Mouse (Mus musculus) right cerebral cortex, postnatal 14 days (tissue): ENCODE measurements at regions not wholly inside any gene's neighbourhood (a gene's known extent, or its start where the extent isn't known, plus 50 kb on each side); places are given as distances from the start of the nearest gene placed in this dataset.
"Not testable (repeated sequence)": the region's sequence is repeated elsewhere in the genome, so short reads cannot be mapped to it uniquely, and the experiment has no call there.

Source experiments
- DNase-seq: peaks from one replicate; pipeline ENCODE4 v3.0.0; 2022

DNA sequence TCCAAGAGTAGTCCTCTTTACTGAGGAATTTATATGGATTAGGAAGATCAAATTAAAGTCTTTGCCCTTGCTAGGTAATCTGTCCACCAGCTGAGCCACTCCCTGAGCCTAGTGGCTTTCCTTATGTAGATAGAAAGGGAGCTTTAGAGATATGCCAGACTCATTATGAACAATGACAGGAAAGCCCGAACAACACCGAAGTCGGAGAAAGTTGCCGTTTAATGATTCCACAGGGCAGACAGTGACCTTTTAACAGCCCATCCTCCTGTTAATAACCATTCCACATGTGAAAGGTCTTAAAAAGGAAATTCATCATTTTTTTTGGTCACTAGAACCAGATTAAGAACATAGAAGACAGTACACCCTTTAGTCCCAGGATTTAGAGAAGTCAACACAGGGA is 130.7 kb upstream of the Tbl1xr1 start:
- no peak for DNase-seq

DNA sequence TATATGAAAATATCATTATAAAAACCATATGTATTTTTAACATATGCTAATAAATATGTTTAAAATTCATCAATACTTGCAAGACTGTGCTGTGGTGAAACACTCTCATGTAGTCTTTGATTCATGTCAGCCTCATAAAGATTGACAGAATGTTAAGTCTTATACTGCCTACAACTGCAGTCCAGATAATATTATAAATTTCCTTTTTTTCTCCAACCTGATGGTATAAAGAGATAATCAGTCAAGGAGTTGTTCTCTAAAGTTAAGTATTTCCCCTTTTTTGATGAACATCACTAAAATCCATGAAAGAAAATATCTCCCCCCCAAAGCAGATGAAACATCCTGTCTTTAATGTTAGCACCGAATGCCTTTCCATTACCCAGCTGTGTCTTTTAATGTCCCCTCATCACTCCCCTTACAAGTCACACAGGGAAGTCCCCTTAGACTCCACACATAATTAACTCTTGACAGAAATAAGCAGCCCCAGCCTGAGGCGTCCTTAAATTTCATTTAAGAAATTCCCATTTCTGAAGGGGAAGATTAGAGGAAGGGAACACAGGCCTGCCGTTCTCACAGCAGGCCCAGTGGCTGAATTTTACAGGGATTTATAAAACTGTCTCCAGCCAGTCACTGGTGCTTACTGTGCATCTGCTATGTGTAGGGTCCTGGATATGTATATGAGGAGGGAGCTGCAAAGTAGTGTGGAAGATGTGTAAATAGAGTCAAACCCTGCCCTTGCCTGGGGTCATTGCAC is 129.0 kb upstream of the Tbl1xr1 start:
- no peak for DNase-seq

DNA sequence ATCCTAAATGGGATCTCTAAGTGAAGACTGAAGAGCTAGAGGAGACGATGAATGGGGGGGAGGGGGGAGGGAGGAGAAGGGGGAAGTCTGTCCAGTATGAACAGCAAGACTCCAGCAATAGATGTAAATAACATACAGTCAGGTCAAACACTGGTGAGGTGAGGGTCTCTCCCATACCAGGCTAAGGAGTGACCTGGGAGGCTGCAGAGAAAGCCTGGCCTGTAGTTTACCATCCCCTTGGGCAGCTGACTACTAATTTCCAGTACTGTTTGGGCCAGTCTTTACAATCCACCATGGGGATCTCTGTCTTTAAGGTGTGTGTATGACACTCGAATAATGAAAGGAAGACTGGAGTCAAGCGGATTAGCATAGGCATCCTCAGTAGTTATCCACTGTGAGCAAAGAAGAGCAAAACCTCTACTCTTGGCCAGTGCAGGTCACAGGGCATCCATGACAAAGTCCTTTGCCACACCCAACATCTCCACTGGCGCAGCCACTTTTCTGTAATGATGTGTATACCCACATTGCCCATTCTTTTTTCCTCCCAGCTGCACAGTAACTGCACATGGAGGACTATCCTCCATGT is 128.3 kb upstream of the Tbl1xr1 start:
- no peak for DNase-seq

DNA sequence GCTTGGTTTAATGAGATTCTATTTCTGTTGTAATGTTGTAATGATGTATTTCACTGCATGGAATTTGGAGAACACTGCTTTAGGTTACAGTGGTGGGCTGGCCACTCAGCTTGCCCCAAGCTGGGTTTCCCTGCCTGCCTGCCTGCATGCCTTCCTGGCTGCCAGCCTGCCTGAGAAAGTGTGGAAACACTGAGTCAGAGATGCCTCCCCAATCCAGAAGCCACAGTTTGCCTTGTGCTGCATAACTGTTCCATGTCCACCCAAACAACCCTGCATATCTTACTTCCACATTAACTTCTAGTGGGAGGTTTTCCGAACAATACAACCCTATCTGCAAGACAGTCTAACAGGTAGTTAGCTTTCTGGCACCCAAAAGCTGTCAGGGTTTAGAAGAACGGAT is 127.0 kb upstream of the Tbl1xr1 start:
- DNase-seq = no peak

DNA sequence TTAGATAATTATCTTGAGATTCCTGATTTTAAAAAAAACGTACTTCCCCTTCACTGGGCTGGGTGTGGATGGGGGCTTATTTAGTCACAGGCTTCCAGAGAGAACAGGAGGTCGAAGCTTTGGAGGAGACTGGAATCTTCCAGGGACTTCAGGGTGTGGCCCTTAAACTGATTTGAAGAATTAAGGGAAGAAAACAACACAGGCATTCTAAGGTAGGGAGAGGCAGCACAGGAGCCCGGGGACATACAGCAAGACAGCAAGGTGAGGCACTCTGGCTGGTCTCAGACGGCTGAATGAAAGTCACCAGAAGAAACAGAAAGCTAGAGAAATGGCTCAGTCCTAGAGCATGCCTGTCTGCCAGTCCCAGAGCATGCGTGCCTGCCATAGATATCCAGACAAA is 125.9 kb upstream of the Tbl1xr1 start:
- no peak for DNase-seq

DNA sequence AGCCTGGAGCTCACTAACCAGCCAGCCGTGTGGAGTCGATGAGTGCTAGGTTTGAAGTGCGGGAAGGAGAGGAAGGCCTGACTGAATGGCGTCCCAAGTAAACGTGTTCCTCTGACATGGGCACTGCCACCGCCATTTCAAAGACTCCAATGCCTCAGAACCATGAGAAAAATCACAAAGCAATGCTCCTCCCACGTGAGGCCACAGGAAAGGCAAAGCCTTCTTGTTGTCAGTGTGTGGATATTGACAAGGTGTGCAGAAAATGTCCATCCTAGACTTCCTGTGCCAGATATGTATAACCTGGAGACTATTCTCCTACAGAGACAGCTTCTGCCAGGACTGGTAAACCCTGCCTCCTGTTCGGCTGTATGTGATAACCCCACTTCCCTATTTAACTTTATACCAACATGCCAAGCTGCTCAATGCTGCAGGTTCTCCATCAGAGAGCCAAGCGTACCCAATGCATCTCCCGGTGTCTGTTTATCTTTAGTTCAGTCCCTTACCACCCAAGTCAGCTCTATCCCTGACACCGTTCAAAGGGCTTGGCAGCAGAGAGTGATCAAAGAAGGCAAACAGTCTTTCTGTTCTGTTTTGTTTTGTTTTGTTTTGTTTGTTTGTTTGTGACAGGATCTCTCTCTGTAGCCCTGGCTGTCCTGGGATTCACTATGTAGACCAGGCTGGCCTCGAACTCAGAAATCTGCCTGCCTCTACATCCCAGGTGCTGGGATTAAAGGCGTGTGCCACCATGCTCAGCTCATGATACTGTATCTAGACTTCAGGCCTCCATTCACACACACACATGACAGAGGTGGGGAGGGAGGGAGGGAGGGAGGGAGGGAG is 124.8 kb upstream of the Tbl1xr1 start:
- DNase-seq = no peak

DNA sequence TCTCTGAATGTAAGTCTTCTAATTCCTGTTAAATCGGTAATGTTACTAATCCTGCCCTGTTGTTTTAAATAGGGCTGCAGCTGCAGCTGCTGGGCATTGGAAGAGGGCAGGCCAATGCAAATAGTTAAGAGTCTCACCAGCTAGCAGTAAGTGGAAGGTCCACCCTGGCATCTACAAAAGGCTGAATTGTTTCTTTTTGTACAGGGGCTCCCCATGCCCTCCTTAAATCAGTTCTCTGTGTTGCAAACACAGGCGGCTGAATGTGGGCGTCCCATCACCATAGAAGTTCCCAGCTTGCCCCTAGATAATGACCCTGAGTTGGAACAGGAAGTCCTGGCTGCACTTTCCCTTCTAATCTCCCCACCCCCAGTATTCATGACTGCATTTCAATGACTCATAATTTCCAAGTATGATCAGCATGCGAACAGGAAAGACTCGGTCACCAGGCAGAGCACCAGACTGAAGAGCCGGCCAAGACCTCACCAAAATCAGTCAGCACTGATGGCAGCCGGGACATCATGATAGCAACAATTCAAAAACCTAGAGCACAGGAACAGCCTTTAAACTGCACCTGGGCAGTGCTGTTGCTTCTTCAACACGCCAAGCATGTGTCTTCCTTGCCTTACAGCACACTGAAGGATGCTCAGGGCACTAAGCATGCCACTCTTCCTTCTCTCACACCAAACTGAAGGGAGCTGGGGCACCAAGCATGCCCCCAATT is 123.6 kb upstream of the Tbl1xr1 start:
- no peak for DNase-seq

DNA sequence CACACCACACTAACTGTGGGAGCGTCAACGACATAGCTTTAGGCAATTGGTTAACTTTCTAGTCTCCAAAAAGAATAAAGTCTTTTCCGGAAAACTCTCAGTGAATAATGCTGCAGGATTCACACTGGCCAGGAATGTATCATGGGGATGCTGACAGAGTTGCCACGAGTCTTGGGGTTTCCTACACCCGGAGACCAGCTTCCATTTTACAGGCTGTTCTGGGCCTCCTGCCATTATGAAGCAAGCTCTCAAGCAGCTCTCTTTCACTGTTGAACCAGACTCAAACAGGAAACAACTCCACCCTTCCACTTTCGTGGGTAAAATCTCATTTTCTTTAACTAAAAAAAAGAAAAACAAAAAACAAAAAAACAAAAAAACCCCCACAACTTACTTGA is 123.0 kb upstream of the Tbl1xr1 start:
- no peak for DNase-seq

DNA sequence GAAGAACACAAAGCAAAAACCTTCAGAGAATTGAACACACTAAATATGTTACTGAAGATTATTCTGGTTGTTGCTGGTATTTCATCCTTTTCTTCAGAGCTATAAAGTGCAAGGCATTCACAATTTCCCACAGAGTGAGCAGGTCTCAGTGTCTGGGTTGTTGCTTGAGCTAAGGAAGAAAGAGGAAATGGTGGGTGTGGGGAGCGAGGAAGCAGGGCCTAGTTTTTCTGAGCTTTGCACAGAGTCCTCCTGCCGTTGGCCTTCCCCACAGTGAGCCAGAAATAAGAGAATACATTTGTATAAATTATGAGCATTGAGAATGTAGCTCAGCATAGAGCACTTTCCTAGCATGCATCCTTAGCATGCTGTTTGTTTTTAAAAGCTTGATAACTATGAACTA is 120.8 kb upstream of the Tbl1xr1 start:
- DNase-seq = no peak

DNA sequence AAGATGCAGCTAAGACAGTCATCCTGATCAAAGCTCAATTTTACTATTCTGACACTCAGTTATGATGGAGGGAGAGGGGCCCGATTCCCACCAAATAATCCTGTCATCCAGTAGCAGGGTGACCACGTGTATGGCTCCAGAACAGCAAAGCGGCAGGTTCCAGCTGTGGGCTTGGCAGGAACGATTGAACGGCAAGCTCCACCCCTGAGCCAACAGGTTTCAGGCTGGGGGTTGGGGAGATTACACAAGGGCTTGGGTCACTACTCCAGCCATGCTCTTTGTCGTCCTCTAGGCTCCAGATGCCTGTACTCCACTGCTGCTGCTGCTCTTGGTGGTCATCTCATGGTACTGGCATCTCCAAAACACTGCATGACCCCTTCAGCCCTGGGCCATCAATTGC is 119.3 kb upstream of the Tbl1xr1 start:
- DNase-seq = not testable (repeated sequence)

DNA sequence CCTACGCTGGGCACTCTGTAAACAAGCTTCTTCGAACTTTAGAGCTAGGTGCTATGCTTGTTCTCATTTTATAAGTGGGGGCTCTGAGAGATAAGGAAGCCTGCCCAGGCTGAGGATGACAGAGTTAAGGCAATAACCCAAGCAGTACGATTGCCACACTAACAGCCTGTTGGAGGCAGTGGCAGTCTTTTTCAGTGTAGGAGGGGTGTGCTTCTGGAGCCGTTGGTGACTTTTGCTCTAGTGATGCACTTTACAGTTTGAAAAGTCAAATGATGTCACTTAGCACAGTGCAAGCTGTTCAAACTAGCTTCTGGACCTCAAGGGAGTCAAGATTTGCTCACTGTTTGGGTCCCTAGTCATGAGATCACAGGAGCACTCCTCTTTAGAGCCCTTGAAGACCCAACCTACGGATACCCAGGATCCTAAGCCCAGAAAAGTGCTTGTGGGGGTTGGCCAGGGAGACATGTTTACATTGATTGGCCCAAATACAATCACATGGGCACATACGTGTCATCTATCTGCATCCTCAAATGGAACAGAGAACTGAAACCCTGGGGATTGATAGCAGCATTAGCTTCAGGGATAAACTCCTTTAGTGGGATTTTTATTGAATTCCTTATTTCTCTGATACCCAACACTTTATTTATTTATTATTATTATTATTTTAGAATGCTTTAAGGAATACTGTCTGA is 117.7 kb upstream of the Tbl1xr1 start:
- DNase-seq = no peak

DNA sequence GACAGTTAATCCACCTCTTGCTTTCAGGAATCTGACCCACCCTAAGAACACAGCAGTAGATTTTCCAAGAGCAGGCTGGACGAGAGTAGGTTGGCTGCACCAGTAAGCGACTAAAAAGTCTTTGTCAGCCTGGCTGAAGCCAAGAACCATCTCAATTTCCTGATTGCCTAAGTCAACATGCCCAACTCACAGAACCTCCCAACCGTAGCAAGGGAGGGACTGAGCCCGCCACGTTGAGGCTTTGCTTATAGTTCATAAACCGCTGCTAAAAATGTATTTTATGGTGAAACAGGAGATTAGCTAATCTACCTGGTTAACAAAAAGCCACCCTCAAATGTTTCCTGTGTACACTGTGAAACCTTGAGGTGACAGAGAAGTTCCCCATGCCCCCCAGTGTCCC is 115.4 kb upstream of the Tbl1xr1 start:
- no peak for DNase-seq

DNA sequence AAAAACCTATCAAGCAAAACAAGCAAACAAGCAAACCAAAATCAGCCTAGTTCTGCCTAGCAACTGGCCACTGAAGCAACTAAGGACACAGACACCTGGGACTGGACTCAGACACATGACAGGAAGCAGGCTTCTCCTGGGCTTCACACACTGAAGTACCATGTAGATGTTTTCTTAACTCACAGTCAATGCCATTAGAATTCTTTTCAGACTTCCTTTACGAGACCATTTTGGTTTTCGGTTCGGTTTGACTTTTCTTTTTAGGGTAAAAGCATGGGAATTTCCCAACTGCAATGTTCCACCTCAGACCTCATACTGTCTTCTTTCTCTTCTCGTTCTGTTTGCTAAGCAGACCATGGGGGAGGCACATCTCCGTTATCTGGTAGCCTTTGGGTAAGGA is 114.7 kb upstream of the Tbl1xr1 start:
- no peak for DNase-seq

DNA sequence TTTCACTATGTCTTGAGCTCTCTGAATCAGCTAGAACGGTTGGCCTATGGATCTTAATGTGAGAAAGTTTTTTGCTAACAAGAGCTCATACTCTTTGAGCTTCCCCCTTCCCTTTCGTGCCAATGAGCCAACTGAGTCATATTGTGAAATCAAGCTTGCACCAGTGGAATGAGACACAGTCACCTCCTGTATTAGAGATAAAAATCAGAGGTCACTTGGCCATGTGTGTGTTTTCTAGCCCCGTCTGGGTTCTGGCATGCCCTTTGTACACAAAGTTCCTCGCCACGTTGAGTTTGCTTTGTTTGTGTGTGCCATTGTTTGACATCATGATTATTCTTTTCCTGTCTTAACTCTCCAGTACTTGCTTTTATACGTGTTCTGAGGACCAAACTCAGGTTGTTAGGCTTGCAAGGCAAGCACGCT is 114.1 kb upstream of the Tbl1xr1 start:
- no peak for DNase-seq

DNA sequence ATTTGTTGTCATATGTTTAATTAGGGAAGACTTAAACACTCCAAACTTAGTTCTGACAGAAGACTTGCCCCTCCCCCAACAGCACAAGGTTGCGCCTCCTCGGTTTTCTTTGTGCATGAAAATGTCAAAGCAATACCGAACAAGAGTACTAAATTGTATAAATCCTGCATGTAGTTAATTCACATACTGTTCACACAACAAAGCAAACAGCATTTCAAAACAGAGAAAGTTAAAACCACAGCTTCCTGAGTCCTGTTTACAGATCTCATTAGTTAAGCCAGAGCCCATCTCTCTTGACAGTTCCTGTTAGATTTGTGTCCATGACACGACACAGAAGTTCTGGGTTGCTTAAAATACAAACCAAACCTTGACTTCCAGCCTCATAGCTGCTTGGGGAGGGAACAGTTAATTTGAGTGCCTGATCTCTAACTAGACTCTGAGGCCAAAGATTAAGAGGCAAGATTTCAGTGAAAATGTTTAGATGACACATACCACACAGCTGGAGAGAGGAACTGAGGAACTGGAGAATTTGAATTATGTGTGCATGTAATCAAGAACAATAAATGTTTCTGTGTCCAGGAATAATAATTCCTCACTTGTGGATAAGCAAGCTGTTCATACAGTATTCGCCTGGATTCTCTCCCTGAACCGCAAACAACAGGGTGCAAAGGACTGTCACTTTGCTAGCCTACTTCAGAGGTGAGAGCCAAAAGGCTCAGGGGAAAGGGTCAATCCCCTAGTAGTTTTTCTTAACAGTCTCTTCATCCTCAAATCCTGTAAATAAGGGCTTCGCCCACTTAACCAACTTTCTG is 113.3 kb upstream of the Tbl1xr1 start:
- DNase-seq = no peak

DNA sequence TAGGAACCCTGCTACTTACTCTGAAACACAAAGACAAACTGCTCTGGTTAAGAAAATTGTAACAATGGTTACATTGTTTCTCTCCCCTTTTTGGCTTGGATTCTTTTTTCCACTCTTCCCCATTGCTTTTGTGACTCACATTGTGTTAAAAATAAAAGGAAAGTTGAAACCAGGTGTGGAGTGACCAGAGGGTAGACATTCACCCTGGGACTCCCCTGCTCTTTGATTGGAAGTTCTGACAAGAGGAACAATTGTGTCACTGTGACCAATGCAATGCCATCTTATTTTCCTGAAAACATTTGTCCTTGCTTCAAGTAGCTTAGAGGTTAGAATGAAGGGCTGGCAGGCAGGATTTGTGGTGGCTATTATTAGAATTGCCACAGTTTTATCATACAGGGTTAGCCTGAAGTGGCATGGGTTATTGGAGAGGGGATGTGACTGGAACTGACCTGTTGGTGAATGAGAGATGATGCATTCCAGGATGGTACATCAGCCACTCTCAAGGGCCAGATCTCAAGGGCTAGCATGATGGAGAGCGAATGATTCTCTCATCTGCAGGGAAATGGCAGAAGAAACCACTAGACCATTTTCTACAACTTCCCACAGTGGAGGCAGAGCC is 112.6 kb upstream of the Tbl1xr1 start:
- no peak for DNase-seq

DNA sequence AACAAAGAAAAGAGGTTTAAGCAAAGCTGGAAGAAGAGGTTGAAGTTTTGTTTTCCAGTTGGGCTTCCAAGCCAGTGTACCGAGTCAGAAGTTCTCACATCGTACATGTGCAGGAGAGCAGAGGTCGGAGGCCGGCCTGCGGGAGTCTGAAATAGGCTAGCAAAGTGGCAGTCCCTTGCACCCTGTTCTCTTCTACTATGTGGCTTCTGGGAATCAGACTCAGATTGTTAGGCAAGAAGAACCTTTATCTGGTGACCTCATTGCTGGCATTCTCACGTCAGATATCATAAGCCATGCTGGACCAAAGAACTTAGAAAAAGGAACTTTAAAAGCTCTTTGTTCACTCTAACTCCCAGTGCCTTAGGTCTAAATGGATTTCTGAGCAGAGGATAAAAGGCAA is 112.0 kb upstream of the Tbl1xr1 start:
- no peak for DNase-seq

DNA sequence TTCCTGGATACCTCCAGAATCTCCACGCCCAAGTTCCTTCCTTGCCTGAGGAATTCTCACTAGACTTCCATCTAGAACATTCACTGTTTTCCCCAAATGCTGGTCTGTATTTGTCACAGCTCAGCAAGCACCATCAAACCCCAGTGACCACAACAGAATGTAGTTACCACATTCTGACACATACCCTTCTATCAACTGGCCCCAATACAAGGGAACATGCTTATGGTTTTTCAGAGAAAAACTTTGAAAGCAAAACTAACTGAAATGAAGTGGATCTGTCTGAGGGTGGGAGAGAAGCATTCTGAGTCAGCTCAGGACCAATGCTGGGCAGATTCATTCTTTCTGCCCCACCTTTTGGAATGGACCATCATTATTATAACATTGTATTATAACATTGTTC is 110.9 kb upstream of the Tbl1xr1 start:
- DNase-seq = no peak

DNA sequence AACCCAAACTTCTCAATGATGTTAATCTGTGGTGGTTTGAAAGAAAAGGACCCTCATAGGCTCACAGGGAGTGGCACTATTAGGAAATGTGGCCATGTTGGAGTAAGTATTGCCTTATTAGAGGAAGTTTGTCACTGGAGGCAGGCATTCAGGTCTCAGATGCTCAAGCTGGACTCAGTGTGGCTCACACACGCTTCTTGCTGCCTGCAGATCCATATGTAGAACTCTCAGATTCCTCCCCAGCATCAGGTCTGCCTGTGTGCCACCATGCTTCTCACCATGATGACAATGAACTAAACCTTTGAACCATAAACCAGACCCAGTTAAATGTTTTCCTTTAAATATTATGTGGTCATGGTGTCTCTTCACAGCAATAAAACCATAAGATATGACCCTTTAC is 104.7 kb upstream of the Tbl1xr1 start:
- DNase-seq = no peak

DNA sequence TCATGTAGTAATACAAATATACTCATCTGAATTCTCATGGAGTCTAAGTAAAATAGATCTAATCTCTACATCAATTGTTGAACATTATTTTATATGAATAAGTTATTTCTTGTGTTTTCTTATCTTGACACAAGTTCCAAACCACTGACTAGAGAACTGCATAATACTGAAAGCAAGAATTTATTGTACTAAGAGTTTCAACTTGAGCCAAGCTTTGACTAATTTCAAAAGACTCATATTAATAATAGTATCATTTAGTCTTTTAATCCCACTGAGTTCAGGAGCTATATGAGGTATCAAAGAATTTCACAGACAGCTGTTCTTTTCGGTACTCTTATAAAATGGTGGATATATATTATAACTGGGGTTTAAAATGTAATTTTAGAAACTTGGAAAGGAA is 103.3 kb upstream of the Tbl1xr1 start:
- DNase-seq = no peak

DNA sequence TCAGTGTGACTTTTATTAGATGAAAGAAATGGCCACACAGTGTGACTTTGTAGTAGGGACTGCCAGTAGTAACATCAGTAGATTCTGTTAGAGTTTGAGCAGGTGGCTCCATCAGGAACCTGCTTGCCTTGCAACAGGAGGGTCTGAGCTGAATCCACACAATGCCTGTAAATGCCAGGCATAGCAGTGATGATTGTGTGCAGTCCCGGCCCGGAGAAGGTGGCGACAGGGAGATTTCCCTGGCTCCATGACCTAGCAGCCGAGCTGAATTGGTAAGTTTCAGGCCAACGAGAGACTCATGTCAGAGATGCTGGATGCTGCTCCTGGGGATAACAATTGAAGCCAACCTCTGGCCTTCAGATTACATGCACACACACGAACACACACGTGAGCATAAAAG is 102.8 kb upstream of the Tbl1xr1 start:
- no peak for DNase-seq
